Mouse (Mus musculus): ENCODE results near the gene Mgat5. TPM values are rescaled to one million over a fixed set of nuclear protein-coding genes. Genes with fewer than 3 reads are reported as not detected.

Mgat5 gene
- polyA plus RNA-seq, 2 experiments from 2014 or later, result 14.3 to 21.6 TPM

DNA sequence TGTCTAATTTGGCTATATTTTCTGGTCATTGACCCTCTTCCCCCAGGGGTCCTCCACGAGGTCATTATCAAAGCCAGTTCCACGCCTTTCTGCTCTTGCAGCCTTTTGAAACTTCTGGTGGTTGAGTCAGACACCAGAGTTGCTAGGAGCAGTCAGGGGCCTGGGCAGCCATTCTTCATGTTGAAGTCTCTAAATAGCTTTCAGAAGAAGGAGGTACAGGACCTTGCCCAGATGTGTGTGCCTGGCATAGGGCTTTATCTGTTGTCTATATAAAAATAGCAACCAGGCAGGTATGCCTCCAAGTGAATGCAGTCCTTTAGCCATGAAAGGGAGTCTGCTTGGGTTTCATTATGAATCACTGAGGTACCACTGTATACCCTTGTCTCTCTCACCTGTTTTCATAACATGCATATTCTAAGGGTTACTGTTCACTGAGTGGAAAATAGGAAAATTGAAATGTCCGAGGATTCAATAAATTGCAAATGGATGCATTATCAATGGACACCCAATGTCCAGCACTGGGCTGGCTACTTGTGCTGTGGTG, 141.9 kb downstream of the Mgat5 start:
- ATAC-seq, result no peak

DNA sequence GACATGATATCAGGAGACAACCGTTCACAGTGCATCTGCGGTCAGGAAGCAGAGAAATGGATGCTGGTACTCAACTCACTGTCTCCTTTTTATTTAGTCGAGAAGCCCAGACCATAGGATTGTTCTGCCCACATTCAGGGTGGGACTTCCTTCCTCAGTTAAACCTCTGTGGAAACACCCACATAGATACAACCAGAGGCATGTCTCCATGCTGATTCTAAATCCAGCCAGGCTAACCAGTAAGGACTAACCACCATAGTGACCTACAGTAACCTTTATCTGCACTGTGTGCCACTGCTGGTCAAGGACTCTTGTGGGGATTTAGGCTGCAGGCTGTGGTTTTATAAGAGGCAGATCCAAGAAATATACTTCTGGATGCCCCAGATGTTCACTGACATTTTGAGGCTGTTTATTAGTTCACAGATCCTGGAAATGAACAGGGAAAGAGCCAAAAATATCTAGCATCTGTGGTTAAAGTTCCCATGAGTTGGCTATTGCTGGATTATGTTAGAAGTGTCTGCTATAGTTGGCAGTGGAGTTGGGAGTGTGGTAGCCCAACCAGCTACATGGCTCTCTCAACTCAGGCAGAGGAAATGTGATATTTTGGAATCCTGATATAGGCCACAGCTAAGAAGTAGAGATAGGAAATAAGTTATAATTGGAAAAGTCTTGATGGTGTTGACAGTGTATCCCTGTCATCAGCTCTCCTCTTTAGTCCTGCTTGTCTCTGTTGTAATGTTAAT, 143.2 kb downstream of the Mgat5 start:
- no peak for ATAC-seq

DNA sequence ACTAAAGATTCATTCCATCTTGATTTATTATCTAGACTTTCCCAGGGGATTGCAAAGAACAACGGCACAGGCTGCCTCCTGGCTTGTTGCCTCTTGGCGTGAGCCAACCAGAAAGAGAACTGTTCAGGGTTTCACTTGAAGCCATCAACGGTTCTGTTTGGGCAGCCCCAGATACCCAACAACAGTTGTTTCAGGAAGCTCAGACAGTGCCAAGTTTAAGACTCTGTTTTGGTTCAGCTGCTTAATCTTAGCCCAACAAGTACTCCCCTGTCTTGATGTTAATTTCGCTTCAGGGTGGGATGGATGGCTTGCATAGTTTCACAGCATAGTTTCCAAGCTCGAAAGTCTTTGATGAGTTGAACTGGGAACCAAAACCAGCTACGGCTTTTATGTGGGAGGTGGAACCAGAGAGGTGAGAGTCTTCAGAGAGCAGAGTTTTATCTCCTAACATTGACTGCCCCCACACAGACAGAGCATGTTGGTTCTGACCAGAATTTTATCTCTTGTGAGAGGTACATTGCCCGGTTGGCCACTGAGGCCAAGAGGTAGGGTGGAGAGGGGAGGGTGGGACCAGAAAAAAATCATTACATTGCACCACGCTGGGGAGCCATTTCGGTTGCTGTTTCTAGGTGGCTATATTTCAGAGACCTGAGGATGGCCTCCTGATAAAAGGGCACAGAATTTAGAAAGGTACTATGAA, 144.0 kb downstream of the Mgat5 start:
- no peak for ATAC-seq

DNA sequence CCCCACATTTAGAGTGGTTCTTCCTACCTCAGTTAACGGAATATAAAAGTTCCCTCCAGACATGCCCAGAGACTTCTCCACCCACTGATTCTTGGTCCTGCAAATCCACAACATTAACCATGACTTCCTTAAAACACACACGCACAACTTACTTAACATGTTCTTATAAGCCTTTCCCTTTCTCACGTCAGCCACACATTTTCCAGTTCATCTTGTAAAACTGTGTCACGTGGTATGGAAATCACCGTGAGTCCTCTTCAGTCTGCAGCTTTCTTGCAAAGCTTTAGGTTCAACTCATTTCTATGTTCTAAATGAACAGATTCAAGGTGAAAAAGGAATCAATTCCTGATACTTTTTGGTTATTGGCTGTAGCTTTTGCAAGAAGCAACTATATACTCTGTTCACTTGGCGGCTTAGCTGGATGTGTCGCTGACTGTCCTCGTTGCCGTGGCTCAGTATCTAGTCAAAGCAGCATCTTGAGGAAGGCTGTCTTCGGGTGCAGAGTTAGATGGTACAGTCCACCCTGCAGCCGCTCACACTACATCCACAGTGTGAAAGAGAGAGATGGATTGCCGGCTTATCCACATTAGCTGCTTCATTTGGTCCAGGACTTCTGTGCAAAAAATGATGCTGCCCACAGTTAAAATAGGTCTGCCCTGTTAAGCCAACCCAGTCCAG, 146.7 kb downstream of the Mgat5 start:
- no peak for ATAC-seq

DNA sequence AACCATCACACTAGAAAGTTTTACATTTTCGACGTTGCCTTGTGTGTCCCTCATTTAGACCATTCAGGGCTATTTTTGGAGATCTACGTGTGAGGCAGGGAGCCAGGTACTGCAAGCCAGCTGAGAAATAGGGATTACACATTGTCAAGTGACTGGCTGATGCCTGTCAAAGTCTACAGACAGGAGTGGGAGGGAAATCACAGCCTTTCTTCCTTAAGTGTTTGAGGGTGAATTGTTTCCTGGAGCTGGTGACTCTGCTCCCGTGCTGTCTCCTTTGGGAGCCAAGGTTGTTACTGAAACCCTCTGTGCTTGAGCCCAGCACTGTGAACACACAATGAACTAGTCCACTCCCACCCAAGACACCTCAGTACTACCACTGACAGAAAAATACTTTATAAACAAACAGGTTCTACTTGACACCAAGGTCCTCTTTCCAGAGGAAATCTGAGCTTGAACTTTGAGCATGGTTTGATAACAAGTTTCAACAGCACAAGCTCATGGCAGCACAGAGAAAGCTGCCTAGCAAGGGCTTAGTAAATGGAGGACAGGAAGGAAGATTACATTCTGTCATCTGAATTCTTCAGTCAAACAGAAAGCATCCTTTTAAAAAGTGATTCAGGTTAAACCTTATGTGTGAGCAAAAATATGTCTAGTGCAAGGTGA, 147.4 kb downstream of the Mgat5 start:
- no peak for ATAC-seq

DNA sequence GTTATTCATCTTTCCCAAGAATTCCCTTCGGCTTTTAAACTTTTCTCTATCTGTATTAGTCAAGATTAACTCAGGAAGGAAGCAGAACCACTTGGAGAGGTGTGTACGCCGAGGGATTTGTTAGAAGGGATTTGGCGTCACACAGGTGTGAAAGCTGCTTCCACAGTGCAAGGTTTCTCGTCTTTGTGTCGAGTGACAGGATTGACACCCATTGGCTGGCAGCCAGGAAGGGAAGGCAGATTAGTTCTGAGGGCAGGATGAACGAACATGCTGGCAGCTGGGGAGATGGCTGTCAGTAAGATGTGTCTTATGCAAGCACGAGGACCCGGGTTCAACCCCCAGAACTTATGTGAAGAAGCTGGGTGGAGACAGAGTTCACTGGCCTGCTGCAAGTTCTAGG, 148.6 kb downstream of the Mgat5 start:
- ATAC-seq, result no peak

DNA sequence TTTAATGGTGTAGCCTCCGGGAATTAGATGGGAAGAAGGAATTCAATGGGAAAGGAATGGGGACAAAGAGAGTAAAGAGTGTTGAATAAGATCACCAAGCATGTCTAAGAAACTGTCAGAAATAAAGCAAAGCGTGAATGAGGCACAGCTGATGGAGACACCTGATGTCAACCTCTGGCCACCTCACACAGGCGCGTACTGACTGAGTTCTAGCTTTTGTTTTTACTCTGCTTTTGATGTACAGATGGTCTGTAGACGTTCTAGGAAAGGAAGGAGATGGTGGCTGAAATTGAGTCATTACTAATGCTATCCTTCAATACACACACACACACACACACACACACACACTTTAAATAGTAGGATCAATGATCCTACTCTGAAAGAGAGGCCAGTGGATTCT, 149.3 kb downstream of the Mgat5 start:
- no peak for ATAC-seq

DNA sequence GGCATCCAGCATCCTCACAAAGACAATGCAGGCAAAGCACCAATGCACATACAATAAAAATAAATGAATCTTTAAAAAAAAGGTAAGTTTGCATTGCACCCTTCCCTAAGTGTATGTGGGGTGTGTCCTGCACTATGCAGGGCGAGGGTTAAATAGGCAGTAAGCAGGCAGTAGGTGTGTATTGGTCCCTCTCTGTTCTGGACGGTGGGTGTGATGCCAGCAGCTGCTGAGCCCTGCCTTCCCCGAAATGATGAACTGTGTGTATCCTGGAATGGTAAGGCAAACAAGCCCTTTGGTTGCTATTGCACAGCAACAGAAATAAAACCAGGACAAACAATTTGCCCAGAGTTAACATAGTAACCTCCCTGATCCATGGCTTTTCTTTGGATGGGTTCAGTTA, 150.2 kb downstream of the Mgat5 start:
- no peak for ATAC-seq

DNA sequence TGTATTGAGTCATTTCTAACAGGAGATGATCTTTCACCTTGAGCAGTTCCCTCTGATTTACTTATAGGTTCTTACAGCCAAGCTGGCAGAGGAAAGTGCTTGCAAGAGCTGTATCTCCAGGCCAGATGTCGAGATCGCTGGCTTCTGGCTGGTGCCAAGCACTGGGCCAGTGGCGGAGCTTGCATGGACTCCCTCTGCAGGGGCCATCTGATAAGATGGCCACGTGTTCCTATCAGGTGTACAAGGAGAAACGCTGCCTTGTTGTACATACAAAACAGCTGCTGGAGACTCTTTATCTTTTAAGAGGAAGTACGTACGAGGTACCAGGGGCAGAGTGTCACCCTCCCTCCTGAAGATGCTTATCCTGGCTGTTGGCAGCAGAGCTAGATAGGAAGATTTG, 158.8 kb downstream of the Mgat5 start:
- no peak for ATAC-seq

DNA sequence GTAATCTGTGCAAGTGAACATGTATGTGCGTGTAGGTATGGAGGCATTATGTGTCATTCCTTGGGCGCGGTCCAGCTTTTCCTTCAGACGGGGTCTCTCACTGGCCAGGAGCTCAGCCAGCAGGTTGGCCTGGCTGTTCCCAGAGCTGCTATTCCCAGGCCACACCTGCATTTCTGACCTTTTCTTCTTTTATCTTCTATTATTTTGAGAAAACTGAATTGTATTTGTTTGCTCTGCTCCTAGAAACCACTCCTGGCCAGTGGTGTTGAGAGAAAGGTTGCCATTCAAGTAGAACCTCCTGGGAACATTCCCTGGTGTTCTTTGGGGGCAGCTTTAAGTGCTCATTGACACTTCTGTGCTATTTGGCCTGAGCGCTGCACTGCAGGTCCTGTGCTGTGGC, 160.9 kb downstream of the Mgat5 start:
- ATAC-seq, result no peak

DNA sequence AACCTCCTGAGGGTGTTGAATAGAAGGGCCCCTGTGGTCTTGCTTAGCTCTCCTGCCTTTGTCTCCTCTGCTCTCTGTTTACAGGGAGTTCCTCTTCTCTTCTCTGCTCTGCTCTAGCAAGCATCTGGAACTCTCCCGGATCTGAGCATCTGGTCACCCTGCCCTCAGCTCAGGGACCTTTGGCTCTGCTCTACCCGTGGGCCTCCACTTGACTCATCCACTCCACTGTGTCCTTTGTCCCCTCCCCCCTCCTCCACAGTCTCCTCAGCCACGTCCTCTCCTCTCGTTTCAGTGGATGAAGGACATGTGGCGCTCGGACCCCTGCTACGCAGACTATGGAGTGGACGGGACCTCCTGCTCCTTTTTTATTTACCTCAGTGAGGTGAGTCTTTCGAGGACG, 161.3 kb downstream of the Mgat5 start:
- no peak for ATAC-seq

DNA sequence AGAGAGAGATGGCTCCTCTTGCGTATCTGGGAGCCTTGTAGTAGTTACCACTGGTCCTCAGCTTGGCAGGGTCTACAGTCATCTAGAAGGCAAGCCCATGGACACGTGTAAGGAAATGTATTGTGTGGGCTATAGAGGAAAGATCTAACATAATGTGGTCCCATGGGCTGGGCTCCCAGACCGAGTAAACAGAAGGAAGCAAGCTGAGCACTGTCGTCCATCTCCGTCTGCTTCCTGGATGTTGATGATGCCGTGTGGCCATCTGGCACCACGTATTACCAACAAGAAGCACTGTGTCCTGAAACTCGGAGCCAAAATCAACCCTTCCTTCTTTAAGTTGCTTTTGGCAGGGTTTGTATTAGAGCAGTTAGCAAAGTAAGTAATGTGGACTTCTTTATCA, 163.7 kb downstream of the Mgat5 start:
- no peak for ATAC-seq

DNA sequence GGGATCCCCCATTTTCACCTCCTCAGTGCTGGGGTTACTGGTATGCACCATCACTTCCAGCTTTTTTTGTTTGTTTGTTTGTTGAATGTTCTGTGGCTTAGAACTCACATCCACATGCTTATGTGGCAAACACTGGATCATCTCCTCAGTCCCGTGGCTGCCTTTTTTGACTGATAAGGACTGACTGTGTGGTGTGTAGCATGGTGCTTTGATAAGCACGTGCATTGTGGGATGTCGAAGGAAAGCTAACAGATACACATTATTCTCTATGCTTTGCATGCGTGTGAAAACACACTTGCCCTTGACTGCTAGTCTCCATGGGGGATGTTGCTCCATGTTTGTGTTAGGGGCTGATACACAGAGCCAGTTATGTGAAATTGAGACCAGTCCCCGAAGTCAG, 164.7 kb downstream of the Mgat5 start:
- ATAC-seq, result no peak

DNA sequence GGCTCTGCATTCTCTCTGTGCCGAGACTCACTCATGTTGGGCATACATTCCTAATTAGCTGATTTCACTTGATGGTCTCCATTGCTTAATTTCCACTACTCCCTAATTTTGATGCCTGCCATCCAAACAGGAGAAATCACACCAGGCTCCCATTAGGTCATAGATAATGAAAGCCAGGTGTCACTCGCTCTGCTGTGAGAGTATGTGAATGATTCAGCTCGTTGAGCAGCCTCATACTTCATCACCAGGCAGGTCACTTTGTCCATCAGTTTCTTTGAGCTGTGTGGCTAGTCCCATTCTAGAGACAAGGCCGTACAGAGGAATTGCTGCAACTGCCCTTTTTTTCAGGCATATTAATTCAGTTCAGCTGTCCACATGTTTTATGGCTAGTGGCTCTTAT, 167.3 kb downstream of the Mgat5 start:
- no peak for ATAC-seq

DNA sequence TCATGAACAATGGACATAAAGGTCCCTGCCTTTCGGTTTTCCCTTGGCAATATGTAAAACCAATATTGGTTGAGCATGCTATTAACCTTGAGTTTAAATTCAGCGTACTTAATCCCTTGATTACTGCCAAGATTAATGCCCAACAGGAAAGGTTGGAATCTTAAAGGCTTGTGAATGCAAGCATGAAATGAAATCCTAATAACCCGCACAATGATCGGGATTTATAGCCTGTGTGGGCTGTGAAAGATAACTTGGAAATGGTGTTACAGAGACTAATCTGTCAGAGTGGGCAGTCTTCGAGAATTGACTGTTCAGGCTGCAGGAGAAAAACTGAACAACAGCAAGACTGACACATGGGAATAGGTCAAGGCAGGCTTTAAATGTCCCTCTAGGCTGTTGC, 168.7 kb downstream of the Mgat5 start:
- no peak for ATAC-seq

DNA sequence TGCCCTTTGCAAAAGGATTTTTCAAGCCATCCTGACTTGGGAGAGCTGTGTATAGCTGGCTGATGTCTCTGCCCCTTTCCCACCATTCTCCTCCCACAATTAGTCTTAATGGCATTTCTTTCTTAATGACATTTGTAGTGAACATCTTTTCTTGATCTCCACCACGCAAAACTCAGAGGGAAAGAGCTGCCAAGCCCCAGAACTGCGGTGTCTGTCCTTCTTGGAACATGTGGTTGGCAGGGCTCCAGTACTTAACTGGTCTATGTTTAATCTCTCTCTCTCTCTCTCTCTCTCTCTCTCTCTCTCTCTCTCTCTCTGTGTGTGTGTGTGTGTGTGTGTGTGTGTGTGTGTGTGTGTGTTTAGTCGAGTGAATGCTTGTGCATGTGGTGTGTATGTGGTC, 169.3 kb downstream of the Mgat5 start:
- ATAC-seq, result no peak

DNA sequence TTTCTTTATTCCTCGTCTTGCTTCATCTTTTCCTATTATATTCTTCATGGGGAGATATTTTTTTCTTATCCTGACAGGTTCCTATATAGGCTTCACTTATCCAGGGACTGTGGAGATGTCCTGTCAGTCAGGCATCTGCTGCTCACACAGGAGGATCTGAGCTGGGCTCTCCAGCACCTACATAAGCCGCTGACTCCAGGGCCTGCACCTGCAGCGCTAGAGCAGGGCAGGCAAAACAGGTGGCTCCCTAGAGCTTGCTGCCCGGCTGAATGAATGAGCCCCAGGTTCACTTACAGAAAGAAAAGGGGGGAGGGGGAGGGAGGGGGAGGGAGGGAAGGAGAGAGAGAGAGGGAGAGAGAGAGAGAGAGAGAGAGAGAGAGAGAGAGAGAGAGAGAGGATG, 175.3 kb downstream of the Mgat5 start:
- ATAC-seq, result no peak

DNA sequence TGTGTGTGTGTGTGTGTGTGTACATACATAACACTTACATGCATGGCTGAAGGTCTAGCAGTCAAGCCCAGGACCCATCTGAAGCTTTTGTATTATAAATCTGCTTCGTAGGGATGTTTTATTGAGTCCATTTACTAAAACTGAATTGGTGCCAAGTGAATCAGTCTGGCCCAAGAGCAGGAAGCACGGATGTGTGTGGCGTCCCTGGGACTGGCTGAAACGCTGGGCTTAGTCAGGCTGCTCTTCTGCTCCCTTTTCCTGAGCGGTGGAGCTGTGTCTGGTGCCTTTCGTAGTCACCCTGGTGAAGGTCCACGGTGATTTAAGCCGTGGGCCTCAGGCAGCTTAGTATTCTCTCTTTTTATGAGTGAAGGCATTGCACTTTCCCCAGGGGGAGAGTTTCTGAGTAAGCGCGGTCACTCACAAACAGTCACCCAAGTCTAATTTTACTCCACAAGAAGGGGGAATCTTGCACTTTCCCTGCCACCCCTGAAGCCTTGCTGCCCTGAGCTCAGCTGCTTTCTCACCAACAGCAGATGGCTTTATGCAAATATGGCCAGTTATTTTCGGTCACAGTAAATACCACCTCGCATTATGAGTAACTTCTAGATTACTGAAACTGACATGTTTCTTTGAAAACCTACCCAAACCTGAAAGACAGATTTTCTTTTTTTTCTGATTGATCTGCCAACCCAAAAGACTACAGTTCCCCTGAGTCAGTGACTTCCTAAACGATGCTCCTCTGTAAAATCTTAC, 176.1 kb downstream of the Mgat5 start:
- ATAC-seq, result no peak

DNA sequence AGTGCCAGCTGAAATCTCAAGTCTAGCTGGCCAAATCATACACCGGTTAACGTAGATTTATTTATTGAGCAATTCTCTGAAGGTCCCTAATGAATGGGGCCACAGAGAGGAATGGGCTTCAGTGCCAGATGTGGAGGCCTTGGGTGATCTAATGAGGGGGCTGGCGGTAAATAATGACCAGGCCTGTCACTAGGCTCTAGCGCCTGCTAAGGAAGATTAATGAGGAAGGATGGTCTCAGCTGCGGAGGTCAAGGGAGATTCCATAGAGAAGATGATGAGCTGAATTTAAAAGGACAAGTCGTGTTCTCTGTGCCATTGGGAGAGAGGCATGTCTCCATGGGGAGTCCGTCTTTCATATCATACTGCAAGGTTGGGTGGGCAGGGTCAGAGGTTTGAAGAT, 178.3 kb downstream of the Mgat5 start:
- no peak for ATAC-seq

DNA sequence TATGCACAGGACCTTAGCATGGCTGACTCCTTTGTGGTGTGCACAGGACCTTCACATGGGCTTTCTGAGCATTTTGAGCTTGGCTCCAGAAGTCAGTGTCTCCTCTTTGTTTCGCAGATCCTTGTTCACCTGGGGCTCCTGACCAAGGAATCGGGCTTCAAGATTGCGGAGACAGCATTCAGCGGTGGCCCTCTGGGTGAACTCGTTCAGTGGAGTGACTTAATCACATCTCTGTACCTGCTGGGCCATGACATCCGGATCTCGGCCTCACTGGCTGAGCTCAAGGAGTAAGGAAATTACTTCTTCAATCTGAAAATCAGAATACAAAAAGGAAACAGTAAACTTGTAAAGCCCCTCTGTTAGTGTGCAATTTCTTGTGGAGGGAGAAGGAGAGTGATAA, 182.4 kb downstream of the Mgat5 start:
- ATAC-seq, result no peak

DNA sequence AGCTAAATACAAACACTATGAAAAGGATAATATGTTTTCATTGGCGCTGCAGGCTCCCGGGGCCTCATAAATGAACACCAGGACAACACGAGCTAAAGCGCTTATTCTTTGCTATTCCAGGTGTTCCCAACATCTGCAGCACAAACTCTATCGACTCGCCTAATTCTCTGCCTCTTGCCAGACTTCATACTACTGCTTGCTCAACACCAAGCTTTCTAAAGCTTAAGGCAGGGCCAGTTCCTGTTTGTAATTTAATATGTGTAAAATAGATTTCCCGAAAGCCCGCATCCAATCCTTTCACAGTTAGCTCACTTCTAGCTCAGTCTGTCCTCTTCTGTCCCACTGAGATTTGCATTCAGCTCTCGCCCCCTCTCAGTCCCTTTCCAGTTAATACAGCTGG, 182.8 kb downstream of the Mgat5 start:
- ATAC-seq, result no peak

DNA sequence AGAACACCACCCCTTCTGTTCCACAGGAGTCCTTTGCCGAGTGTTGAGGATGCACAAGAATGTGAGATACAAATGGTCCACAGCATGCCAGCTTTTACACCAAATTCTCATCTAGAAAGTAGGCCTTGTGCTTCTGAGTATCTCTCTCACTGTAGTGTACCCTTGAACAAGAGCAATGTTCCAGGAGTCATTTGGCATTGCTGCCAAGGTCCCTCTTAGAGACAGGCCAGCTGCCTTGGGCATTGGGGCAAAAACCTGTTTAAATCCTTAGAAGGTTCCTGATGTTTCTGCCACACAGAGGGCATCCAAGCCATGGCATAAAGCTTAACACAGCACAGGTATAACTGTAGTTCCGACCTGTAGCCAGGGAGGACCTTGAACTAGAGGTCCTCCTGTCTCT, 189.9 kb downstream of the Mgat5 start:
- ATAC-seq, result no peak

Measured in CD4-positive, CD25-positive, alpha-beta regulatory T cell, adult 4 months (primary cell).